Mouse (Mus musculus) ES-Bruce4 (cell line): Measurements from ENCODE around the gene Mx1.

Experiments used
- CTCF ChIP-seq: IDR thresholded peaks from one replicate; pipeline ENCODE4 v1.8.1; 2011; ENCODE audit warnings: low read depth, low read length
- POLR2A ChIP-seq: IDR thresholded peaks from one replicate; pipeline ENCODE4 v1.8.1; 2011; ENCODE audit warnings: low read length; ENCODE audit not compliant: insufficient read depth

GRCm38 (mm10) chr16:97498139-97498538, 35.4 kb upstream of the Mx1 start:
- no peak for TF ChIP-seq CTCF
- TF ChIP-seq POLR2A, result no peak
